Mouse (Mus musculus) lung, embryonic 14.5 days (tissue): ENCODE measurements at regions not wholly inside any gene's neighbourhood (a gene's known extent, or its start where the extent isn't known, plus 50 kb on each side); places are given as distances from the start of the nearest gene placed in this dataset.
A peak's percentile ranks its signal among the peaks of the same experiment; 100 is the strongest.

Source experiments
- ATAC-seq: fragments of 200-750 bp; cut with Nextera tagmentation; 2 replicates; pipeline ENCODE4 v1.8.0; 2017; ENCODE audit warnings: mild to moderate bottlenecking, moderate TSS enrichment, moderate library complexity; ENCODE audit not compliant: insufficient read depth
- DNase-seq: peaks from one replicate; pipeline ENCODE4 v3.0.0-alpha.2; 2015
- H3K27ac ChIP-seq: fragments of 300-500 bp; sonication (generic); 2 replicates; pipeline ENCODE4 v1.5.1; 2014; ENCODE audit warnings: low read depth, mild to moderate bottlenecking, moderate library complexity
- H3K27me3 ChIP-seq: fragments of 300-500 bp; sonication (generic); 2 replicates; pipeline ENCODE4 v1.6.1; 2014; ENCODE audit warnings: low read length, control low read depth; ENCODE audit not compliant: insufficient read depth
- H3K36me3 ChIP-seq: fragments of 300-500 bp; sonication (generic); 2 replicates; pipeline ENCODE4 v1.6.1; 2014; ENCODE audit warnings: control low read depth; ENCODE audit not compliant: insufficient read depth
- H3K4me1 ChIP-seq: fragments of 300-500 bp; sonication (generic); 2 replicates; pipeline ENCODE4 v1.6.1; 2014; ENCODE audit warnings: antibody characterized with exemption, control low read depth; ENCODE audit not compliant: insufficient read depth
- H3K4me2 ChIP-seq: fragments of 300-500 bp; sonication (generic); 2 replicates; pipeline ENCODE4 v1.6.1; 2014; ENCODE audit warnings: mild to moderate bottlenecking
- H3K4me3 ChIP-seq: fragments of 300-500 bp; sonication (generic); 2 replicates; pipeline ENCODE4 v1.5.1; 2014; ENCODE audit warnings: low read depth, low read length
- H3K9ac ChIP-seq: fragments of 300-500 bp; sonication (generic); 2 replicates; pipeline ENCODE4 v1.6.1; 2014
- H3K9me3 ChIP-seq: fragments of 300-500 bp; sonication (generic); 2 replicates; pipeline ENCODE4 v1.6.1; 2016; ENCODE audit warnings: low read depth, low read length, control low read depth
- CTCF ChIP-seq: IDR thresholded peaks from 2 replicates; pipeline ENCODE4 v1.5.1; 2016; ENCODE audit warnings: antibody characterized with exemption, low read depth
- WGBS: fragments of 180-500 bp; shearing (Covaris S2); extraction: QIAGEN DNeasy Blood & Tissue Kit; methylation state at CpG from one replicate; pipeline ENCODE4 v1.1.7; 2014; 5-methylcytosine and 5-hydroxymethylcytosine counted together

DNA sequence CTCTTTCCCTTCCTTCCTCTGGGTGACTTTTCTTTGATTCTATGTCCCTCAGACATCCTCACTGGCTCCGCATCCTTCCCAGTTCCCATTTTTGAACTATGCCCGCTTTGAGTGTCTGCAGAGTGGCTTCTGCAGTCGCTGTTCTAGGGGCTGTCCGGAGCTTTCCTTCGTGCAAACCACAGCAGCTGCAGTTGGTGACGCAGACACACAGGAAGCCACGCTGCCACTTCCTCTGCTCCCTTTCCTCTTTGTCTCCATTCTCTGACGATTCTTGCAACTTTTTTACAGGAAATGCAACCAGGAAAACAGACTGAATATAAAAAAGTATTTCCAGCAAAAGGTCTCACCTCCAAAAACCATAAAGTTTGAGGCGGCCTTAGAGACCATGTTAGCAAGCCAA, 191.0 kb upstream of the Tgfbr2 start:
- Histone ChIP-seq H3K4me2 (no peak overlapping the region), H3K27me3 (no peaks in the 10 kb centered on the region), H3K36me3 (no peaks in the 10 kb centered on the region), H3K4me3 (no peak overlapping the region), H3K27ac (no peak overlapping the region), H3K4me1 (no peaks in the 10 kb centered on the region), H3K9ac (no peak overlapping the region), H3K9me3 (no peaks in the 10 kb centered on the region; the same call in 1 of the 2 replicates)
- ATAC-seq (no peak), DNase-seq (peak; percentile 41)
- TF ChIP-seq CTCF, result no peak
- WGBS, result 58% methylated on average over 9 of the region's 9 CpGs

DNA sequence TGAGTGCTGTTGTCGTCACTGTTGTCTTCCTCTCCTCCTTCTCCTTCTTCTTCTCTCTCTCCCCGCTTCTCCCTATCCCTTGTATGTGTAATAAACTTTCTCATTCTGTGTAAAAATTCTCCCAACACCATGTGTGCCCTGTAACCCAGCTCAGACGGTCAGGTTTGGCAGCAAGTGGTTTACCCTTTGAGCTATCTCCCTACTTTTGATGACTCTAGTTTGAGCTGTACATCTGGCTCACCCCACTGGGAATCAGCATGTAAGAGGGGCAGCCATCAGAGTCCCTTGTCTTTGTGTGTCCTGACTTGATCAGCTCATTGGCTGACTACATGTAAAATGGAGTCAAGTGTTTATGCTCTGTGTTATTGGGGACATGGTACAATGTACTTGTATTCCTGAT, 190.5 kb upstream of the Tgfbr2 start:
- ATAC-seq (no peak), DNase-seq (no peak)
- Histone ChIP-seq H3K27ac (no peak overlapping the region), H3K4me2 (no peak overlapping the region), H3K4me3 (no peak overlapping the region), H3K27me3 (no peaks in the 10 kb centered on the region), H3K36me3 (no peaks in the 10 kb centered on the region), H3K9me3 (no peaks in the 10 kb centered on the region; the same call in 1 of the 2 replicates), H3K4me1 (no peaks in the 10 kb centered on the region), H3K9ac (no peak overlapping the region)
- WGBS, result 74% methylated on average over 3 of the region's 3 CpGs
- TF ChIP-seq CTCF, result no peak

DNA sequence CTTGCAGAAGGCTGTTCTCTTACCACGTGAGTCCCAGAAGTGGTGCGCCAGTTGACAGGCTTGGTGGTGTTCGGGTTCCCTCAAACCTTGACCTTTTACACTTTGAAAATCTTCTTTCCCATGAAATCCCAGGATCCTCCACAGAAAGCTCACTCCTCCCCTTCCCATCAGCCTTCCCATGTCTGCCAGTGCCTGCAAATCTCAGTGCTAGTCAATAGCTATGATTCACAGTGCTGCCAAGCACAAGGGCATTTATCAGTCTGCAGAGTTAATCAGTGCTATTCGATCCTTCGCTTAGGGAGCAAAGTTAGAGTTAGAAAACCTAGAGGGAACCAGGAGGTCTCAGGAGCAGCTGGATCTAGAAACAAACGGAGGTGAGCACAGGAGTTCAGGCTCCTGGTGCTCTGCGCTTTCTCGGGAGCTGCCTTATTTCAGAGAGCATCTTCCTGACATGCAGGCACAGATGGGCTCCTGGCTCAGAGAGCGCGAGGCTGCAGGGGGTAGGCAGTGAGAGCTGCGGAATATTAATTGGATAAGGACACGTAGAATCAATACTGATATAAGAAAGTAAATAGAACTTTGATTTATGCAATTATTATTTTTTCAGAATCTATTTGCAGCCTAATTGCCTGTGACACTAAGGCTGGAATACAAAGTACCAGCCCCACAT, 190.0 kb upstream of the Tgfbr2 start:
- no peak overlapping the region for H3K27ac ChIP-seq

DNA sequence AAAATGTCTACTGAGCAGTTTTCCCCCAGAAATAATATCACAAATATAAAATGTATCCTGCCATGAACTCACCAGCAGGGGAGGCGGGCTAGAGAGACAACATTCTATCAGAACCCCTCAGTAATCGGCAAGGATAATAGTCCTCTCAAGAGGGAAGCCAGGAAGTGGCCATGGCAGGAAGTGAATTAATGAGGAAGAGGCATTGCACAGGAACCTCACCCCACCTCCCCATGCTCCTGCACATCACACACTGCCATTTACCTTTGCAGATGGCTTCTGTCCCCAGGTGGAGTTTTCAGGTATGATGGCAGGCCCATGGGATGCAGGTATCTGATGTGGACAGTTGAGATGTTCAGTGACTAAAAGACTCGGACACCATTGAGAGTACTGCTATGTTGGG, 185.9 kb upstream of the Tgfbr2 start:
- 76% methylated on average over 3 of the region's 3 CpGs for WGBS
- DNase-seq, result no peak
- no peak overlapping the region for H3K4me3 ChIP-seq
- no peak for ATAC-seq
- H3K36me3 ChIP-seq, result no peaks in the 10 kb centered on the region
- H3K27ac ChIP-seq, result no peak overlapping the region
- no peaks in the 10 kb centered on the region; the same call in 1 of the 2 replicates for H3K9me3 ChIP-seq
- no peaks in the 10 kb centered on the region for H3K4me1 ChIP-seq
- no peak overlapping the region for H3K9ac ChIP-seq
- TF ChIP-seq CTCF, result no peak; the same call in 1 of the 2 replicates
- H3K27me3 ChIP-seq, result no peaks in the 10 kb centered on the region
- H3K4me2 ChIP-seq, result no peak overlapping the region

More for the DNA sequence above, 190.0 kb upstream of the Tgfbr2 start:
- H3K9ac ChIP-seq, result no peak overlapping the region
- no peak overlapping the region for H3K4me2 ChIP-seq
- WGBS, result 69% methylated on average over 12 of the region's 12 CpGs
- no peaks in the 10 kb centered on the region; the same call in 1 of the 2 replicates for H3K9me3 ChIP-seq
- DNase-seq, result no peak
- H3K4me3 ChIP-seq, result no peak overlapping the region
- H3K4me1 ChIP-seq, result no peaks in the 10 kb centered on the region
- no peak for ATAC-seq
- no peak for TF ChIP-seq CTCF
- no peaks in the 10 kb centered on the region for H3K36me3 ChIP-seq
- no peaks in the 10 kb centered on the region for H3K27me3 ChIP-seq

DNA sequence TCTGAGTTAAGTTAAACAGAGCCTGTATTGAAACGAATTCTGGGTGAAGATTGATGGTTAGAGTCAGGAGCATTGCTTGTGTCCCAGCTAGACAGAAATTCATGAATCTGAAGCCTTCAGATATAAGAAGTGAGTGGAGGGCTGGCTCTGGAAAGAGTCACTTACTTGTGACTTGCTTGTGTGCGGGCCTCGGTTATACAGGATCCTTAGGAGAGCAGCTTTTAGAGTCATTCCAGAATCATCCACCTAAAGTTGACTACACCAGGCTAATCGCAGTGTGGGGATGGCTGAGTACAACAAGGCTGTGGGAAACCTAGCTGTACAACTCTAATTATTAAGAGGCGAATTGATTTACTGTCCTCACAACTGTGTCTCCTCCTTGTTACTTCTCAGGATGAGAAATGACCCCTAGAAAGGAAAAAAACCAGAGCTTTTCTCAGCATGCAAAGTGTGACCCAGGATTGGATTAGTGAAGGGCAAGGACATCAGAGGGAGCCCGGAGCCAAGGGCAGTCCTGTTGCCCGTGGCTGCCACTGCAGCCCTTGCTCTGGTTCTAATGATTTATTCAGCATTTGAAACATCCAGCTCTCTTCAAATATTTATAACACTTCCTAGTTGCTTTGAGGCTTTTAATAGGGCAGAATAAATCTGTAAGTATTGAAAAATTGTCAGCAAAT, 179.0 kb upstream of the Tgfbr2 start:
- Histone ChIP-seq H3K9me3 (no peaks in the 10 kb centered on the region), H3K27ac (peak overlapping the region; percentile 55; the same call in 1 of the 2 replicates), H3K36me3 (no peaks in the 10 kb centered on the region), H3K4me3 (no peak overlapping the region), H3K9ac (no peak overlapping the region), H3K27me3 (no peaks in the 10 kb centered on the region), H3K4me2 (no peak overlapping the region), H3K4me1 (peaks cover 3% of the 10 kb centered on the region; the same call in 1 of the 2 replicates)
- ATAC-seq (no peak), DNase-seq (no peak)
- WGBS, result 73% methylated on average over 7 of the region's 7 CpGs
- no peak for TF ChIP-seq CTCF

DNA sequence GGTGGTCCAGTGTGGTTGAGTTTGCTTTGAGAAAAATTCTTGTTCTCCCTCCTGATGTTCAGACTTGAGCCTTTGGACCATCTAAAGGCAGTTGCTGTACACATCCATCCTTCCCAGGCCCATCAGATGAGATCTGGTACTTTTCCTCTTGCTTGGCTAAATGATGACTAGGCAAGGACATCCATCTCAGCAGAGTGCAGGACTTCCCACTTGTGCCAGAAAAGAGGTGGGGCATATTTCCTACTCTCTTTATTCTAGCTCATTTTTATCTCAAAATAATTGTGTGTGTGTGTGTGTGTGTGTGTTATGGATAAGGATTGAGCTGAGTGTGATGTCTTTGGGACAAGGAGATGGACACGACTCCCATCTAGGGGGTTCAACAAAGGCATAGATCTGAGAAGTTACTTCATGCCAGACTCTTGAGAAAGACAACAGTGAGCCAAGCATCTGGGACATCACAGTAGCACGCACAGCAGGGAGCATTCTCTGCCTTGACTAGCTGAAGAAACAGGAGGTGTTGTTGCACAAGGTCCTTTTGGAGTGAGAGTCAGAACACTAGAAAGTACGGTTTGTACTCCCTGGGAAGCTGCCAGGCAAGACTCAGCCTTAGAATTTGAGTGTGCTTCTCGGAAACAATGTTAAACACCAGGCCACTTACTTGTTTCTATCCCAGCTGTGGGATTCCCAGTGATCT, 177.8 kb upstream of the Tgfbr2 start:
- no peak overlapping the region for H3K9ac ChIP-seq
- DNase-seq (peak; percentile 91), ATAC-seq (peak; percentile 93)
- no peak overlapping the region for H3K4me3 ChIP-seq
- H3K27ac ChIP-seq, result peak overlapping the region; percentile 55
- WGBS, result 37% methylated on average over 4 of the region's 4 CpGs
- H3K9me3 ChIP-seq, result no peaks in the 10 kb centered on the region
- no peaks in the 10 kb centered on the region for H3K27me3 ChIP-seq
- H3K4me2 ChIP-seq, result no peak overlapping the region
- H3K36me3 ChIP-seq, result no peaks in the 10 kb centered on the region
- TF ChIP-seq CTCF, result no peak; the same call in 1 of the 2 replicates
- H3K4me1 ChIP-seq, result peaks cover 3% of the 10 kb centered on the region; the same call in 1 of the 2 replicates
